Mouse (Mus musculus): ENCODE results near the gene Gm12355. TPM values are rescaled to one million over a fixed set of nuclear protein-coding genes. Genes with fewer than 3 reads are reported as not detected.
"Not testable (repeated sequence)": the region's sequence is repeated elsewhere in the genome, so short reads cannot be mapped to it uniquely, and the experiment has no call there.

Gm12355 gene
- polyA plus RNA-seq, 1 experiment, result 7.2 TPM

DNA sequence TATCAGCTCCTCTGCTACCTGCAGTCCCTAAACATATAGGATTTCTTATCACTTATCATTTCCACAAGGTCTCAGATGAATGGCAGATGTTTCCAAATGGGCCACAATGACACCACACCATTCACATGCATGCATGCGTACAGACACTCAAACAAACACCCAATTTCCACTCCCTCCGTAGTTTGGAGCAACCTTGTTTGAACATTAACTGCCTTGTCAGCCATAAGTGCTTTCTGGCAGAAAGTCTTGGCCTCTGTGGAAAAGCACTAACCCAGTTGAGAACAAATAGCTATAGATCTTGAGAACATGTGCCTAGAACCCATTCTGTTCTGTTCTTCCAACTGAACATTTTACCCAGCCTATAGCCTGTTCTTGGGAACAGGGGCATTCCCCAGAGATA lies 20.5 kb upstream of the Gm12355 start:
- H3K4me1 ChIP-seq (ENCODE audit: control insufficient read depth, insufficient read depth, low read length), result no peaks in the 10 kb centered on the region
- no peak overlapping the region for H3K27ac ChIP-seq (ENCODE audit: insufficient read depth, low read length)
- TF ChIP-seq POLR2A (IDR thresholded peaks at IDR 0.05; ENCODE audit: low read depth, low read length) (no peak), CTCF (IDR thresholded peaks at IDR 0.05; ENCODE audit: borderline replicate concordance, insufficient read depth, low read length) (no peak)
- no peak overlapping the region for H3K4me3 ChIP-seq (ENCODE audit: insufficient read depth, low read length)

DNA sequence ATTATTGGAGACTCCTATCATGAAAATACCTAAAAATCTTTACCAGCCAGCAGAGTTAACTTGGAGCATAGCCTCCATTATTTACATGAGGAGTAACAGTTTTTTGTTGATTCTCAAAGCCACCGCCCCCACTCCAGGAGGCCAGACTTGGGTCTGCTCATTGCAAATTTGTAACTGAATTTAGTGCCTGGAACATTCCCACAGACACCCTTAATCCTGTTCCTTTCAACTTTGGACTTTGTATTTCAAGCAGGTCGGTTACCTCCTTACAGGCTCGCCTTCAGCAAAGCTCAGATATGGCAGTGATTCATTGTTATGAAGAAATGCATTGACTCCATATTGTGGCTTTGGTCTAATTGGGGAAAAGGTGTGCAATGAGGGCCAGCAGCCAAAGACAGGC lies 19.3 kb upstream of the Gm12355 start:
- no peak for TF ChIP-seq CTCF (IDR thresholded peaks at IDR 0.05; ENCODE audit: borderline replicate concordance, insufficient read depth, low read length)
- Histone ChIP-seq H3K4me1 (ENCODE audit: control insufficient read depth, insufficient read depth, low read length) (no peaks in the 10 kb centered on the region), H3K27ac (ENCODE audit: insufficient read depth, low read length) (no peak overlapping the region)

DNA sequence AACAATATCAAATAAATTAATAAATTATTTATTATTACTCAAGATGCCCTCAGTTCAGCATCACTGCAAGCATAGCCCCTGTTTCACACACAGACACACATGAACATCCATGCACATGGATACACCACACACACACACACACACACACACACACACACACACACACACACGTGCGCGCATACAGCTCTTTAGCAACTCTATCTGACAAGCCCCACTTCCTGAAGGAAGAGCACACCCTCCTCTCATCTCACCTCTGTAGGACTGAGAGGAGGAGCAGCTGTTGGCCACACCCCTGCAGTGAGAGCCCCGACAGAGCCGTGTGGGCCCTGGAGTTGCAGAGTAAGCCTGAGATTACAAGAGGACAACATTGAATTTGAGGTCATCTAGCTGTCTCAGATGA lies 14.6 kb upstream of the Gm12355 start:
- TF ChIP-seq CTCF (IDR thresholded peaks at IDR 0.05; ENCODE audit: borderline replicate concordance, insufficient read depth, low read length) (no peak), POLR2A (IDR thresholded peaks at IDR 0.05; ENCODE audit: low read depth, low read length) (no peak)
- Histone ChIP-seq H3K4me1 (ENCODE audit: control insufficient read depth, insufficient read depth, low read length) (no peaks in the 10 kb centered on the region), H3K4me3 (ENCODE audit: insufficient read depth, low read length) (no peak overlapping the region), H3K27ac (ENCODE audit: insufficient read depth, low read length) (no peak overlapping the region)

More for the DNA sequence above, 19.3 kb upstream of the Gm12355 start:
- no peak overlapping the region for H3K4me3 ChIP-seq (ENCODE audit: insufficient read depth, low read length)

DNA sequence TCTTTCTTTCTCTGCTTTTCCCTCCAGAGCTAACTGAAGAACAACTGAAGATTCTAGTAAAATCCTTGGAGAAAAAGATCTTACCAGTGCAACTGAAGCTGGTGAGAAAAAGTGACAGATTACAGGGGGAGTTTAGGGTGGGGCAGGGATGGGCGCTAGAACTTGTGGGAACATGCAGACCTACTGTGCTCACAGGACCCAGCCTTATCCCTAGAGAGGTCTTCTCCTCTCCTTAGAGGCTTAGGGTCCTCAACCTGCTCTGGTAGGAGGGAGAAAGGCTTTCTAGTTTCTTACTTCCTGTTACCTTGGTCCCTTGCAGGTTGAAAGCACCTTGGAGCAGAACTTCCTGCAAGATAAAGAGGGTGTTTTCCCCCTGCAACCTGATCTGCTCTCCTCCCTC lies 12.0 kb upstream of the Gm12355 start:
- TF ChIP-seq POLR2A (IDR thresholded peaks at IDR 0.05; ENCODE audit: low read depth, low read length) (no peak), CTCF (IDR thresholded peaks at IDR 0.05; ENCODE audit: borderline replicate concordance, insufficient read depth, low read length) (no peak)
- Histone ChIP-seq H3K27ac (ENCODE audit: insufficient read depth, low read length) (no peak overlapping the region), H3K4me3 (ENCODE audit: insufficient read depth, low read length) (no peak overlapping the region), H3K4me1 (ENCODE audit: control insufficient read depth, insufficient read depth, low read length) (no peaks in the 10 kb centered on the region)

DNA sequence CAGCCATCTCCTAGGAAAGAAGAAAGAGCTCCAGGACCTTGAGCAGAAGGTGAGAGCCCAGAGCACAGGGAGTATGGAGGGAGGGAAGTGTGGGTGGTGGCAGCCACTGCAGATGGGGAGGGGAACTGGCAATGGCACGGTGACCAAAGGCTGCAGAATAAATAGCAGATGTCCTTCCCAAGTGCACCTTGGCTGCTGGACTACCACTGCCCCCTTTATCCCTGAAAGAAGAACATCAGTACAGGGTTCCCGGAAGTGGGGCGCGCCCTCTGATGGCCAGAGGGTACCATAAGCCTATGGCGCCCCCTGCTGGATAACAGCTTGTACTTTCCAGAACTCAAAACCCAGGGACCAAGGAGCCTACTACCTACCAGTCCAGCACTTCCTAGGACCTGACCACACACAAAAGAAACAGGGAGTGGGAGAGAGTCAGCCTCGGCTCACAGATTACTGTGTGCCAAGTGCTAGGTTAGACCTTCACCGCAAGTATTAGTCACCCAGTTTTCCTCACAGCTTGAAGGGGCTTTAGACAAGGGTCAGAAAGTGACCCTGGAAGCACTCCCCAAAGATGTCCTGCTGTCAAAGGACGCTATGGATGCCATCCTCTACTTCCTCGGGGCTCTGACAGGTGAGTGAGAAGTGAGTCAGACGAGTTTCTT lies 10.0 kb upstream of the Gm12355 start:
- not testable (repeated sequence) for H3K27ac ChIP-seq (ENCODE audit: insufficient read depth, low read length); H3K4me3 ChIP-seq (ENCODE audit: insufficient read depth, low read length); H3K4me1 ChIP-seq (ENCODE audit: control insufficient read depth, insufficient read depth, low read length)

DNA sequence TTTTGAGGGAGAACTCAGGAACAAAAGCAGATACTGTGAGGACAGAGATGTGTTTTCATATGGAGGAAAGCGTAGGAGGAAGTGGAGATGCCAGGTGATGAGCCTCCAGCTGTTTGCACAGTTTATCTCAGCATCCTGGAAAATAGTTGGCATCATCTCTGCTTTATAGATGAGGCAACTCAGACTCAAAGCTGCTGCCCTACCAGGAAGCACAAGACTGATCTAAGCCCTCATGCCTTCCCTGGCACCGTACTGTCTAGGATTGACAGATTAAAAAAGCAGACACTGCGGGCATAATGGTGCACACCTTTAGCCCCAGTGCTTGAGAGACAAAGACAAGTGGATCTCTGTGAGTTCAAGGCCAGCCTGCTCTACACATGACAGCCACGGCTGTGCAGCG lies 5.2 kb upstream of the Gm12355 start:
- Histone ChIP-seq H3K4me3 (ENCODE audit: insufficient read depth, low read length) (no peak overlapping the region), H3K27ac (ENCODE audit: insufficient read depth, low read length) (no peak overlapping the region), H3K4me1 (ENCODE audit: control insufficient read depth, insufficient read depth, low read length) (no peaks in the 10 kb centered on the region)
- TF ChIP-seq POLR2A (IDR thresholded peaks at IDR 0.05; ENCODE audit: low read depth, low read length) (no peak), CTCF (IDR thresholded peaks at IDR 0.05; ENCODE audit: borderline replicate concordance, insufficient read depth, low read length) (no peak)

DNA sequence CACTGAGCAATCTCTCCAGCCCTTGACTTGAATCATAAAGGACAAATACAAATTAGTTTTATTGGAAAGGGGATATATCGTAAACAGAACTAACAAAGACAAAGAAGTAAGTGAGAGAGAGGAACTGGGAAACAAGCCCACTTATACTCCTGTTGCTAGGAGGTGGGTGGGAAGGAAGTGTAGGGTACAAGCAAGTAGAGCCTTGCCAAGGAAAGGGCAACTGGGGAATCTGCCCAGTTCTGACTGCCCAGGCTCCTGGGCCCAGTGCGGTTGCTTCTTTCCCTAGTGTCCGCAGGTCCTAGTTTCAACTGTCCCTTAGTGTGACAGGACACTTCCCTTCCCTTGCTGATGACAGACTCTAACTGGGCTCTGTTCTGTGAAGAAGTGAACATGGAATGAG lies 3.2 kb upstream of the Gm12355 start:
- Histone ChIP-seq H3K4me3 (ENCODE audit: insufficient read depth, low read length) (no peak overlapping the region), H3K27ac (ENCODE audit: insufficient read depth, low read length) (no peak overlapping the region), H3K4me1 (ENCODE audit: control insufficient read depth, insufficient read depth, low read length) (no peaks in the 10 kb centered on the region)
- TF ChIP-seq POLR2A (IDR thresholded peaks at IDR 0.05; ENCODE audit: low read depth, low read length), result no peak
- TF ChIP-seq CTCF (IDR thresholded peaks at IDR 0.05; ENCODE audit: borderline replicate concordance, insufficient read depth, low read length), result no peak

DNA sequence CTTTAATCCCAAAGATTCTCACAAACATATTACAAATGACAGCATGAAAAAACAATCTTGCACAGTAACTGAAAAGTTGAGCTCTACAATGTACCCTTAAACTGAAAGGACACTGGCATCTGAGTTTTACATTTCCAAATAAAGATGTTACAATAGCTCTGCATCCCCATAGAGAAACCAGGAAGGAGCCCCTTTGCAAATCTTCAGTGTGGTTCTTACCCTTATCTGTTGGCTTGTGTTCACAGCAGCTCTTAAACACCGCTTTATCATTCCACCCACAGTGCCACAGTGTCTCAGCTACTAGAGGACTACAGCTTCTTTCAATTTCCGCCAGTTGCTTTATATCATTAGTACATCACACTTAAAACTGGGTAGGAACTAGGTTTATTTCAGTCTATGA lies 1.1 kb downstream of the Gm12355 start:
- H3K27ac ChIP-seq (ENCODE audit: insufficient read depth, low read length); H3K4me3 ChIP-seq (ENCODE audit: insufficient read depth, low read length); H3K4me1 ChIP-seq (ENCODE audit: control insufficient read depth, insufficient read depth, low read length): not testable (repeated sequence)

DNA sequence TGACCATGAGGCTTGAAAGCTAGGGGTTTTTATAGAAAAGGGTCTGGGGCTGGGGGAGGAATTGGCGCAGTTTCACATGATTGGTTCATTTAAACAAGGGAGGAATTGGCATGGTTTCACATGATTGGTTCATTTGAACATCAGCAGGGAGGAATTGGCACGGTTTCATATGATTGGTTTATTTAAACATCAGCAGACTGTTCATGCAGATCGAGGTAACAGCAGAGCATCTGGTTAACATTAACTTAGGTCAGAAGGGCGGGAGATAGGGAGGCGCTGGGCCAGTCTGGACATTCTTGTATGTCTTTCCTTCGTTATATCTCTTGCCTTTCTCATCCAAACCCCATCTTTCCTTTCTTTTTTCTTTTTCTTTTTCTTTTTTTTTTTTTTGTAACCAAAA lies 1.5 kb downstream of the Gm12355 start:
- H3K4me3 ChIP-seq (ENCODE audit: insufficient read depth, low read length); H3K4me1 ChIP-seq (ENCODE audit: control insufficient read depth, insufficient read depth, low read length); H3K27ac ChIP-seq (ENCODE audit: insufficient read depth, low read length): not testable (repeated sequence)

DNA sequence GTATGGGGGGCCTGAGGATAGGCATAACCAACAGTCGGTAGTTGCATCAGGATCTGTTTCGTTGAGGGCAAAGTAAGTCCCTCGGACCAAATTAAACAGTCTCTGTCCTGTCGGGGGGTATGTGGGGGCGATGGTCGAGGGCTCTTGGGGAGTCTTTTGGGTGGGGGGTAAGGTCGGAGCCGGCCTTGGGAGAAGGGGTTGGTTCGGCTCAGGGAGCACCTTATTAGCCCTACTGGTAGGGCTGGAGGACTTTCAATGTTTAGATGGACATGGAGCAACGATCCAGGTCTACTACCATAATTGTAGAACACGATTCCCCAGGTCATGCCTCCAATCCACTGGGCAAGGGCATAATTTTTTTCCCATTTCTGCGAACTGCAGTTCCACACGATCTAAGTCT lies 4.7 kb downstream of the Gm12355 start:
- no peak overlapping the region for H3K27ac ChIP-seq (ENCODE audit: insufficient read depth, low read length)
- no peak overlapping the region for H3K4me3 ChIP-seq (ENCODE audit: insufficient read depth, low read length)
- TF ChIP-seq CTCF (IDR thresholded peaks at IDR 0.05; ENCODE audit: borderline replicate concordance, insufficient read depth, low read length) (no peak), POLR2A (IDR thresholded peaks at IDR 0.05; ENCODE audit: low read depth, low read length) (no peak)
- H3K4me1 ChIP-seq (ENCODE audit: control insufficient read depth, insufficient read depth, low read length), result no peaks in the 10 kb centered on the region

DNA sequence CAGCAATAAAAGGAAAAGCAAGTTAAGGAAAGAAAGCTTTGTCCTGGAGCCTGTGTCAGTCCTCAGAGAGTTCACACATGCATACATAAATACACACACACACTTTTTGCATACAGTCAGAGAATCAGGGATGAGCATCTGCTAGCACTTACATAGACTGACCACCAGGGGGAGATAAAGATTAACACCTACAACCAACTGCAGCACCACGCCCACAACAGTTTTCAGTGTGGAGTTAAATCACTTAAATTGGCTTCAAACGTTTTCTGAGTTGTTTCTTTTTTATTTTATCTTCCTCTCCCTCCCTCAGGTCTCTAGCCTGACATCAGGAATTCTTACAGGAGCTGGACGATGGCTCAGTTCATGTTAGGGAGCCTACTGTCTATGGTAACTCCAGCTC lies 18.7 kb downstream of the Gm12355 start:
- TF ChIP-seq CTCF (IDR thresholded peaks at IDR 0.05; ENCODE audit: borderline replicate concordance, insufficient read depth, low read length) (no peak), POLR2A (IDR thresholded peaks at IDR 0.05; ENCODE audit: low read depth, low read length) (no peak)
- Histone ChIP-seq H3K27ac (ENCODE audit: insufficient read depth, low read length) (no peak overlapping the region), H3K4me1 (ENCODE audit: control insufficient read depth, insufficient read depth, low read length) (no peaks in the 10 kb centered on the region), H3K4me3 (ENCODE audit: insufficient read depth, low read length) (no peak overlapping the region)

DNA sequence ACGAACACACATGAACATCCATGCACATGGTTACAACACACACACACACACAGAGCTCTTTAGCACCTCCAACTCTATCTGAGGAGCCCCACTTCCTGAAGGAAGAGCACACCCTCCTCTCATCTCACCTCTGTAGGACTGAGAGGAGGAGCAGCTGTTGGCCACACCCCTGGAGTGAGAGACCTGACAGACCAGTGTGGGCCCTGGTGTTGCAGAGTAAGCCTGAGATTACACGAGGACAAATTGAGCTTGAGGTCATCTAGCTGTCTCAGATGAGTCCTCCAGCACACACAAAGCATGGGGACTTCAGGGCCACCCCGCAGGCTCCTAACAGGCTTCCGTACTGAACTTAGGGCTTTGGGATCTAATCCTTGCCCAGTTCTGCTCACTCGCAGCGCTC lies 20.6 kb downstream of the Gm12355 start:
- H3K4me3 ChIP-seq (ENCODE audit: insufficient read depth, low read length); H3K27ac ChIP-seq (ENCODE audit: insufficient read depth, low read length); H3K4me1 ChIP-seq (ENCODE audit: control insufficient read depth, insufficient read depth, low read length): not testable (repeated sequence)

All from embryonic fibroblast, embryonic 13.5 days (primary cell).